Mouse (Mus musculus) intestine, postnatal 0 days (tissue): ENCODE results near the gene Mapt. TPM values are rescaled to one million over a fixed set of nuclear protein-coding genes. Genes with fewer than 3 reads are reported as not detected.
"Not testable (repeated sequence)": the region's sequence is repeated elsewhere in the genome, so short reads cannot be mapped to it uniquely, and the experiment has no call there.

ENCODE experiments used
- ATAC-seq: fragments of 200-750 bp; cut with Nextera tagmentation; 2 replicates; pipeline ENCODE4 v1.8.0; 2017; ENCODE audit warnings: mild to moderate bottlenecking, moderate TSS enrichment, moderate library complexity
- H3K27ac ChIP-seq: fragments of 300-500 bp; sonication (generic); 2 replicates; pipeline ENCODE4 v1.5.1; 2014; ENCODE audit warnings: mild to moderate bottlenecking, low read depth, low read length, moderate library complexity
- H3K27me3 ChIP-seq: fragments of 300-500 bp; sonication (generic); replicated peaks from 2 replicates; pipeline ENCODE4 v1.6.1; 2014; ENCODE audit warnings: low read length, mixed read lengths; ENCODE audit not compliant: control insufficient read depth, insufficient read depth
- H3K36me3 ChIP-seq: fragments of 300-500 bp; sonication (generic); 2 replicates; pipeline ENCODE4 v1.6.1; 2014; ENCODE audit warnings: mild to moderate bottlenecking, moderate library complexity; ENCODE audit not compliant: control insufficient read depth, insufficient read depth
- H3K4me1 ChIP-seq: fragments of 300-500 bp; sonication (generic); replicated peaks from 2 replicates; pipeline ENCODE4 v1.6.1; 2014; ENCODE audit warnings: antibody characterized with exemption, low read length, mixed read lengths; ENCODE audit not compliant: control insufficient read depth, insufficient read depth
- H3K4me2 ChIP-seq: fragments of 300-500 bp; sonication (generic); replicated peaks from 2 replicates; pipeline ENCODE4 v1.6.1; 2014; ENCODE audit warnings: low read depth, mild to moderate bottlenecking, moderate library complexity
- H3K4me3 ChIP-seq: fragments of 300-500 bp; sonication (generic); 2 replicates; pipeline ENCODE4 v1.5.1; 2014; ENCODE audit warnings: low read depth, low read length
- H3K9ac ChIP-seq: fragments of 300-500 bp; sonication (generic); 2 replicates; pipeline ENCODE4 v1.6.1; 2014; ENCODE audit warnings: mild to moderate bottlenecking, low read depth, low read length
- H3K9me3 ChIP-seq: fragments of 300-500 bp; sonication (generic); 2 replicates; pipeline ENCODE4 v1.6.1; 2016; ENCODE audit warnings: mixed run types; ENCODE audit not compliant: control insufficient read depth
- CTCF ChIP-seq: sonication (generic); IDR thresholded peaks from 2 replicates; pipeline ENCODE4 v1.5.1; 2016; ENCODE audit warnings: low read depth, mild to moderate bottlenecking, control low read depth, antibody characterized with exemption, moderate library complexity
- WGBS: fragments of 180-500 bp; shearing (Covaris S2); extraction: QIAGEN DNeasy Blood & Tissue Kit; methylation state at CpG from one replicate; pipeline ENCODE4 v1.1.7; 2014; 5-methylcytosine and 5-hydroxymethylcytosine counted together
- polyA plus RNA-seq: library from polyadenylated mRNA; unstranded; fragments of >200 nt; fragmentation: Nextera tagmentation; extraction: Ambion mirVana; gene quantifications from 2 replicates; pipeline ENCODE4 v1.2.1, GENCODE M21; 2015

Gene Mapt
- polyA plus RNA-seq, 1 experiment from 2014 or later, result 9.1 TPM

- no peaks in the 10 kb centered on the region for H3K4me1 ChIP-seq
- ATAC-seq, result no peak
- no peak overlapping the region for H3K9ac ChIP-seq
- H3K36me3 ChIP-seq, result no peaks in the 10 kb centered on the region
- H3K27me3 ChIP-seq, result peaks cover 30% of the 10 kb centered on the region
- H3K27ac ChIP-seq, result no peak overlapping the region
- WGBS, result 56% methylated on average over 13 of the region's 13 CpGs
- no peak overlapping the region for H3K4me3 ChIP-seq
- H3K9me3 ChIP-seq, result no peaks in the 10 kb centered on the region
- TF ChIP-seq CTCF, result no peak
- H3K4me2 ChIP-seq, result no peak overlapping the region
These were observed 7.0 kb downstream of the Mapt start for GRCm38 (mm10) chr11:104237958-104238747.

GRCm38 (mm10) chr11:104245478-104245877 is 14.3 kb downstream of the Mapt start:
- 0 out of 2 replicates have a peak, but pooled peaks have one; percentile 22 for ATAC-seq
- 70% methylated on average over 6 of the region's 6 CpGs for WGBS
- H3K36me3 ChIP-seq, H3K4me1 ChIP-seq, H3K4me3 ChIP-seq, H3K9me3 ChIP-seq, H3K4me2 ChIP-seq, H3K27ac ChIP-seq, H3K27me3 ChIP-seq, H3K9ac ChIP-seq: not testable (repeated sequence)

GRCm38 (mm10) chr11:104246171-104246694 is 15.0 kb downstream of the Mapt start:
- H3K4me3 ChIP-seq, result no peak overlapping the region
- H3K27me3 ChIP-seq, result no peaks in the 10 kb centered on the region
- H3K27ac ChIP-seq, result no peak overlapping the region
- H3K4me2 ChIP-seq, result peak overlapping the region; percentile 37; the same call in 1 of the 2 replicates
- H3K36me3 ChIP-seq, result no peaks in the 10 kb centered on the region
- TF ChIP-seq CTCF, result no peak
- no peaks in the 10 kb centered on the region for H3K9me3 ChIP-seq
- WGBS, result 13% methylated on average over 6 of the region's 6 CpGs
- no peak overlapping the region for H3K9ac ChIP-seq
- H3K4me1 ChIP-seq, result no peaks in the 10 kb centered on the region
- peak; percentile 80 for ATAC-seq

- TF ChIP-seq CTCF, result no peak
These were observed 16.0 kb downstream of the Mapt start for GRCm38 (mm10) chr11:104247141-104247717.

GRCm38 (mm10) chr11:104249420-104249819 is 18.2 kb downstream of the Mapt start:
- no peak for TF ChIP-seq CTCF
- Histone ChIP-seq H3K27ac (no peak overlapping the region), H3K27me3 (no peaks in the 10 kb centered on the region), H3K9ac (no peak overlapping the region), H3K4me2 (no peak overlapping the region), H3K36me3 (no peaks in the 10 kb centered on the region), H3K4me3 (no peak overlapping the region), H3K4me1 (no peaks in the 10 kb centered on the region), H3K9me3 (no peaks in the 10 kb centered on the region)
- WGBS, result 70% methylated on average over 8 of the region's 8 CpGs
- no peak for ATAC-seq

More at GRCm38 (mm10) chr11:104247141-104247717, 16.0 kb downstream of the Mapt start:
- Histone ChIP-seq H3K4me2 (no peak overlapping the region), H3K27ac (no peak overlapping the region), H3K9ac (no peak overlapping the region), H3K36me3 (no peaks in the 10 kb centered on the region), H3K4me3 (no peak overlapping the region), H3K9me3 (no peaks in the 10 kb centered on the region), H3K4me1 (no peaks in the 10 kb centered on the region), H3K27me3 (no peaks in the 10 kb centered on the region)
- WGBS, result 61% methylated on average over 6 of the region's 6 CpGs
- no peak for ATAC-seq

GRCm38 (mm10) chr11:104251121-104251520 is 19.9 kb downstream of the Mapt start:
- H3K27me3 ChIP-seq, result no peaks in the 10 kb centered on the region
- no peak overlapping the region for H3K4me3 ChIP-seq
- ATAC-seq, result no peak
- 74% methylated on average over 6 of the region's 6 CpGs for WGBS
- no peaks in the 10 kb centered on the region for H3K4me1 ChIP-seq
- no peak for TF ChIP-seq CTCF
- H3K36me3 ChIP-seq, result no peaks in the 10 kb centered on the region
- H3K27ac ChIP-seq, result no peak overlapping the region
- H3K9ac ChIP-seq, result no peak overlapping the region
- no peak overlapping the region for H3K4me2 ChIP-seq
- H3K9me3 ChIP-seq, result no peaks in the 10 kb centered on the region
